Mouse (Mus musculus) limb, embryonic 11.5 days (tissue): ENCODE measurements around the gene S100a2. TPM values are rescaled to one million over a fixed set of nuclear protein-coding genes. Genes with fewer than 3 reads are reported as not detected.

Experiments used
- ATAC-seq: fragments of 200-750 bp; cut with Nextera tagmentation; 2 replicates; pipeline ENCODE4 v1.8.0; 2017; ENCODE audit warnings: low read depth; ENCODE audit not compliant: insufficient number of reproducible peaks, low FRiP score, low TSS enrichment
- DNase-seq: peaks from one replicate; pipeline ENCODE4 v3.0.0-alpha.2; 2015; ENCODE audit warnings: low spot score
- H3K27ac ChIP-seq: fragments of 300-500 bp; sonication (generic); replicated peaks from 2 replicates; pipeline ENCODE4 v1.5.1; 2014; ENCODE audit warnings: low read depth, mild to moderate bottlenecking, low read length
- H3K27me3 ChIP-seq: fragments of 300-500 bp; sonication (generic); 2 replicates; pipeline ENCODE4 v1.6.1; 2014; ENCODE audit warnings: mild to moderate bottlenecking, low read length, mixed read lengths; ENCODE audit not compliant: control insufficient read depth, insufficient read depth
- H3K36me3 ChIP-seq: fragments of 300-500 bp; sonication (generic); 2 replicates; pipeline ENCODE4 v1.6.1; 2014; ENCODE audit warnings: mild to moderate bottlenecking, low read length, moderate library complexity, mixed read lengths; ENCODE audit not compliant: control insufficient read depth, insufficient read depth
- H3K4me1 ChIP-seq: fragments of 300-500 bp; sonication (generic); 2 replicates; pipeline ENCODE4 v1.6.1; 2014; ENCODE audit warnings: low read length, mixed read lengths; ENCODE audit not compliant: control insufficient read depth, insufficient read depth
- H3K4me2 ChIP-seq: fragments of 300-500 bp; sonication (generic); 2 replicates; pipeline ENCODE4 v1.6.1; 2014; ENCODE audit warnings: low read depth, mild to moderate bottlenecking, moderate library complexity; ENCODE audit not compliant: severe bottlenecking
- H3K4me3 ChIP-seq: fragments of 300-500 bp; sonication (generic); 2 replicates; pipeline ENCODE4 v1.5.1; 2014; ENCODE audit warnings: low read depth, low read length
- H3K9ac ChIP-seq: fragments of 300-500 bp; sonication (generic); 2 replicates; pipeline ENCODE4 v1.6.1; 2014; ENCODE audit warnings: mild to moderate bottlenecking, low read length
- H3K9me3 ChIP-seq: fragments of 300-500 bp; sonication (generic); 2 replicates; pipeline ENCODE4 v1.6.1; 2016; ENCODE audit warnings: low read length; ENCODE audit not compliant: control insufficient read depth
- WGBS: fragments of 180-500 bp; shearing (Covaris S2); extraction: QIAGEN DNeasy Blood & Tissue Kit; methylation state at CpG from one replicate; pipeline ENCODE4 v1.1.7; 2014; 5-methylcytosine and 5-hydroxymethylcytosine counted together
- polyA plus RNA-seq: library from polyadenylated mRNA; unstranded; fragments of >200 nt; fragmentation: Nextera tagmentation; extraction: Ambion mirVana; gene quantifications from 2 replicates; pipeline ENCODE4 v1.2.1, GENCODE M21; 2014

Gene S100a2
- polyA plus RNA-seq, result not detected in 2 replicates

- H3K27ac ChIP-seq, result no peak within 1 kb of the TSS
Observed at GRCm38 (mm10) chr3:90589947-90590346, at the start of gene S100a2. Gene S100a2 (plus strand): TSS chr3:90590247.

GRCm38 (mm10) chr3:90540904-90541303 is 49.1 kb upstream of the S100a2 start:
- H3K4me3 ChIP-seq, result no peak overlapping the region
- no peak overlapping the region for H3K27ac ChIP-seq
- WGBS, result 78% methylated on average over 4 of the region's 4 CpGs
- no peaks in the 10 kb centered on the region for H3K4me1 ChIP-seq
- no peaks in the 10 kb centered on the region for H3K27me3 ChIP-seq
- DNase-seq (no peak), ATAC-seq (peak; percentile 5; the same call in 1 of the 2 replicates)
- no peaks in the 10 kb centered on the region for H3K9me3 ChIP-seq
- no peak overlapping the region for H3K4me2 ChIP-seq
- no peak overlapping the region for H3K9ac ChIP-seq
- no peaks in the 10 kb centered on the region for H3K36me3 ChIP-seq

More at GRCm38 (mm10) chr3:90589947-90590346, at the start of gene S100a2:
- no peaks in the 10 kb centered on the region for H3K27me3 ChIP-seq
- 86% methylated on average over 8 of the region's 8 CpGs for WGBS
- no peak within 1 kb of the TSS for H3K4me3 ChIP-seq
- H3K9ac ChIP-seq, result no peak within 1 kb of the TSS
- no peak within 1 kb of the TSS for H3K4me2 ChIP-seq
- DNase-seq (no peak), ATAC-seq (no peak)
- H3K4me1 ChIP-seq, result no peaks in the 10 kb centered on the region
- H3K36me3 ChIP-seq, result no peaks in the 10 kb centered on the region
- no peaks in the 10 kb centered on the region; the same call in 1 of the 2 replicates for H3K9me3 ChIP-seq

- no peak overlapping the region for H3K4me2 ChIP-seq
- H3K36me3 ChIP-seq, result no peaks in the 10 kb centered on the region
- H3K27me3 ChIP-seq, result no peaks in the 10 kb centered on the region
- no peak overlapping the region for H3K9ac ChIP-seq
- no peak overlapping the region for H3K27ac ChIP-seq
- H3K4me3 ChIP-seq, result no peak overlapping the region
- no peaks in the 10 kb centered on the region for H3K9me3 ChIP-seq
- H3K4me1 ChIP-seq, result peaks cover 3% of the 10 kb centered on the region; the same call in 1 of the 2 replicates
- no peak for DNase-seq
- peak; percentile 65; the same call in 1 of the 2 replicates for ATAC-seq
- 20% methylated on average over 5 of the region's 5 CpGs for WGBS
Observed at GRCm38 (mm10) chr3:90549676-90550420, 40.2 kb upstream of the S100a2 start.

GRCm38 (mm10) chr3:90550421-90550790 is 39.6 kb upstream of the S100a2 start:
- Histone ChIP-seq H3K9ac (no peak overlapping the region), H3K9me3 (no peaks in the 10 kb centered on the region), H3K27me3 (no peaks in the 10 kb centered on the region), H3K4me1 (peaks cover 3% of the 10 kb centered on the region; the same call in 1 of the 2 replicates), H3K27ac (no peak overlapping the region), H3K4me2 (no peak overlapping the region), H3K36me3 (no peaks in the 10 kb centered on the region), H3K4me3 (no peak overlapping the region)
- no peak for DNase-seq
- ATAC-seq, result no peak
- WGBS, result 91% methylated on average over 2 of the region's 2 CpGs

GRCm38 (mm10) chr3:90552231-90552630 is 37.8 kb upstream of the S100a2 start:
- no peaks in the 10 kb centered on the region for H3K27me3 ChIP-seq
- no peak overlapping the region for H3K4me3 ChIP-seq
- DNase-seq (no peak), ATAC-seq (no peak)
- H3K36me3 ChIP-seq, result no peaks in the 10 kb centered on the region
- H3K9me3 ChIP-seq, result no peaks in the 10 kb centered on the region
- WGBS, result 70% methylated on average over 2 of the region's 2 CpGs
- no peak overlapping the region for H3K27ac ChIP-seq
- peaks cover 3% of the 10 kb centered on the region; the same call in 1 of the 2 replicates for H3K4me1 ChIP-seq
- H3K4me2 ChIP-seq, result no peak overlapping the region
- no peak overlapping the region for H3K9ac ChIP-seq

- Histone ChIP-seq H3K4me2 (no peak overlapping the region), H3K9me3 (no peaks in the 10 kb centered on the region), H3K4me3 (no peak overlapping the region), H3K27ac (no peak overlapping the region), H3K36me3 (no peaks in the 10 kb centered on the region), H3K4me1 (no peaks in the 10 kb centered on the region), H3K27me3 (no peaks in the 10 kb centered on the region), H3K9ac (no peak overlapping the region)
- no peak for ATAC-seq
- 76% methylated on average over 5 of the region's 5 CpGs for WGBS
- DNase-seq, result no peak
Observed at GRCm38 (mm10) chr3:90555954-90556353, 34.1 kb upstream of the S100a2 start.

GRCm38 (mm10) chr3:90560008-90560628 is 29.9 kb upstream of the S100a2 start, which contains the start of gene S100a3:
Gene S100a3 (plus strand): TSS chr3:90560578.
- Histone ChIP-seq H3K9me3 (no peaks in the 10 kb centered on the region), H3K4me1 (no peaks in the 10 kb centered on the region), H3K9ac (no peak within 1 kb of the TSS), H3K27ac (no peak within 1 kb of the TSS), H3K4me2 (no peak within 1 kb of the TSS), H3K36me3 (no peaks in the 10 kb centered on the region), H3K27me3 (no peaks in the 10 kb centered on the region), H3K4me3 (no peak within 1 kb of the TSS)
- ATAC-seq (no peak), DNase-seq (no peak)
- WGBS, result 64% methylated on average over 6 of the region's 6 CpGs

- no peak overlapping the region for H3K4me3 ChIP-seq
- H3K4me2 ChIP-seq, result no peak overlapping the region
- H3K27me3 ChIP-seq, result no peaks in the 10 kb centered on the region
- ATAC-seq, result no peak
- no peaks in the 10 kb centered on the region for H3K4me1 ChIP-seq
- H3K27ac ChIP-seq, result no peak overlapping the region
- DNase-seq, result no peak
- H3K9me3 ChIP-seq, result no peaks in the 10 kb centered on the region
- no peak overlapping the region for H3K9ac ChIP-seq
- WGBS, result 84% methylated on average over 5 of the region's 5 CpGs
- no peaks in the 10 kb centered on the region for H3K36me3 ChIP-seq
Observed at GRCm38 (mm10) chr3:90574691-90575090, 15.4 kb upstream of the S100a2 start.
